In genomic region chr12:105490794-105491193, GRCm38 (mm10) we compare ENCODE assay signal across 23 mouse cellular contexts. TPM values are rescaled to one million over a fixed set of nuclear protein-coding genes. Genes with fewer than 3 reads are reported as not detected.
A peak's percentile ranks its signal among the peaks of the same experiment; 100 is the strongest.
DNase-seq lines count a peak whose midpoint lies in the region; ATAC-seq and TF ChIP-seq lines count a peak whose summit lies in the region.
"Had no signal": no experiment of that assay in that cellular context is flagged by ENCODE, and none has a peak within 500 bp of the region (broad histone marks: within the 10 kb centered on the region; RNA-seq: fewer than 3 reads in every experiment).

No protein-coding gene starts in this region.

- WGBS in liver, postnatal 0 days (ENCODE audit: insufficient replicate concordance): 39% methylated on average over 6 of the region's 6 CpGs
- WGBS in liver, embryonic 11.5 days: 61% methylated on average over 6 of the region's 6 CpGs

- no peaks in the 10 kb centered on the region for H3K27me3 ChIP-seq in liver, postnatal 0 days (ENCODE audit: insufficient read depth, low read length)
- no peaks in the 10 kb centered on the region for H3K27me3 ChIP-seq in liver, embryonic 11.5 days (replicated peaks; ENCODE audit: control insufficient read depth, insufficient read depth, low read length)
- H3K27me3 ChIP-seq: embryonic facial prominence, embryonic 13.5 days; forebrain, embryonic 12.5 days; forebrain, embryonic 15.5 days; hindbrain, embryonic 12.5 days; hindbrain, embryonic 15.5 days had no signal

- no peak overlapping the region for H3K9ac ChIP-seq in liver, postnatal 0 days (replicated peaks)
- no peak overlapping the region for H3K9ac ChIP-seq in liver, embryonic 11.5 days (ENCODE audit: low read depth, low read length)
- H3K9ac ChIP-seq: embryonic facial prominence, embryonic 13.5 days; forebrain, embryonic 12.5 days; forebrain, embryonic 15.5 days; hindbrain, embryonic 12.5 days; hindbrain, embryonic 15.5 days had no signal

- H3K4me1 ChIP-seq in liver, postnatal 0 days (ENCODE audit: insufficient read depth): no peaks in the 10 kb centered on the region
- H3K4me1 ChIP-seq in liver, embryonic 11.5 days (replicated peaks; ENCODE audit: control insufficient read depth, insufficient read depth, low read length): no peaks in the 10 kb centered on the region
- H3K4me1 ChIP-seq: embryonic facial prominence, embryonic 10.5 days; embryonic facial prominence, embryonic 13.5 days; forebrain, embryonic 12.5 days; forebrain, embryonic 15.5 days; hindbrain, embryonic 12.5 days; hindbrain, embryonic 15.5 days had no signal

- H3K27ac ChIP-seq in liver, postnatal 0 days (ENCODE audit: low read depth): peak overlapping the region; percentile 74
- H3K27ac ChIP-seq in liver, embryonic 11.5 days (ENCODE audit: low read depth, low read length): no peak overlapping the region
- H3K27ac ChIP-seq: embryonic facial prominence, embryonic 10.5 days; embryonic facial prominence, embryonic 13.5 days; forebrain, embryonic 12.5 days; forebrain, embryonic 15.5 days; hindbrain, embryonic 12.5 days; hindbrain, embryonic 15.5 days had no signal

- H3K4me3 ChIP-seq in liver, postnatal 0 days (ENCODE audit: low read depth, low read length): no peak overlapping the region
- H3K4me3 ChIP-seq in liver, embryonic 11.5 days (ENCODE audit: low read depth, low read length): no peak overlapping the region
- H3K4me3 ChIP-seq: embryonic facial prominence, embryonic 10.5 days; embryonic facial prominence, embryonic 13.5 days; erythroblast, embryonic 14.5 days; forebrain, embryonic 12.5 days; forebrain, embryonic 15.5 days; hindbrain, embryonic 12.5 days; hindbrain, embryonic 15.5 days had no signal

- no peak for TF ChIP-seq EP300 in liver, postnatal 0 days (IDR thresholded peaks at IDR 0.05; ENCODE audit: low read depth)

- ATAC-seq in liver, postnatal 0 days: peak; percentile 25; the same call in 1 of the 2 replicates
- no peak for ATAC-seq in liver, embryonic 11.5 days (replicated peaks; ENCODE audit: low FRiP score)
- ATAC-seq in common myeloid progenitor, adult 5-6 weeks (replicated peaks; ENCODE audit: low read depth, poor library complexity, severe bottlenecking): peak; percentile 77
- peak; percentile 88 for ATAC-seq in megakaryocyte progenitor cell, adult 5-6 weeks (replicated peaks; ENCODE audit: poor library complexity)
- ATAC-seq: forebrain, embryonic 15.5 days had no signal

- TF ChIP-seq CTCF in liver, postnatal 0 days (IDR thresholded peaks at IDR 0.05; ENCODE audit: low read depth): no peak

- no peaks in the 10 kb centered on the region for H3K36me3 ChIP-seq in liver, postnatal 0 days (replicated peaks; ENCODE audit: insufficient read depth, low read length)
- no peaks in the 10 kb centered on the region for H3K36me3 ChIP-seq in liver, embryonic 11.5 days (ENCODE audit: control insufficient read depth, insufficient read depth, low read length)

- no peaks in the 10 kb centered on the region for H3K9me3 ChIP-seq in liver, postnatal 0 days (ENCODE audit: low read length)
- H3K9me3 ChIP-seq in liver, embryonic 11.5 days (ENCODE audit: control insufficient read depth, low read length): no peaks in the 10 kb centered on the region
- H3K9me3 ChIP-seq: embryonic facial prominence, embryonic 10.5 days; embryonic facial prominence, embryonic 13.5 days; forebrain, embryonic 12.5 days; forebrain, embryonic 15.5 days; hindbrain, embryonic 12.5 days; hindbrain, embryonic 15.5 days had no signal

- DNase-seq in liver, postnatal 0 days: peak; percentile 42
- no peak for DNase-seq in liver, embryonic 11.5 days (ENCODE audit: low spot score)
- DNase-seq in NIH3T3 (ENCODE audit: low read depth): peak; percentile 52
- no peak for DNase-seq in ovary, adult 18-20 months (ENCODE audit: low spot score)
- no peak for DNase-seq in left cerebral cortex, adult 9 months (ENCODE audit: low spot score in 2 of 2)
- DNase-seq: adrenal gland, adult 2 months; adrenal gland, postnatal 14 days; cerebellum, adult 11 months; cerebellum, adult 2 months; cerebellum, adult 9-11 months; embryo, embryonic 11 days; gastrocnemius, postnatal 25 days had no signal

- H3K4me2 ChIP-seq in liver, postnatal 0 days (ENCODE audit: low read depth, low read length): peak overlapping the region; percentile 26; the same call in 1 of the 2 replicates
- H3K4me2 ChIP-seq in liver, embryonic 11.5 days: no peak overlapping the region
- H3K4me2 ChIP-seq: embryonic facial prominence, embryonic 13.5 days; forebrain, embryonic 12.5 days; forebrain, embryonic 15.5 days; heart, embryonic 11.5 days; hindbrain, embryonic 12.5 days; hindbrain, embryonic 15.5 days had no signal

RNA-seq across cellular contexts. Expression of gene D430019H16Rik, which starts 37.1 kb away (rescaled TPM):
- 0.05 TPM in 2 replicates for polyA plus RNA-seq in liver, postnatal 0 days (2015; fragmentation: Nextera tagmentation; extraction: Ambion mirVana)
- 0.49 and 0.93 TPM in 2 replicates for polyA plus RNA-seq in liver, embryonic 11.5 days (2014; fragmentation: Nextera tagmentation; extraction: Ambion mirVana)
- not detected in 2 replicates for total RNA-seq in common myeloid progenitor, adult 5-6 weeks (2017)
- total RNA-seq in megakaryocyte progenitor cell, adult 5-6 weeks (2015): 0.05 TPM in 1 of 2 replicates, not detected in the other
- total RNA-seq in megakaryocyte progenitor cell, adult 5-6 weeks (2017): 0.04 TPM in 1 of 2 replicates, not detected in the other
- total RNA-seq: hematopoietic stem cell, adult 5-6 weeks had no signal
- polyA plus RNA-seq: erythroblast, embryonic 14.5 days had no signal

Comparison
In these comparisons a context has a peak if more than half of its experiments do, and no peak if none do; other contexts are left out.
1. DNase-seq: peak in liver, postnatal 0 days (single experiment) and NIH3T3 (single experiment); none in liver, embryonic 11.5 days (single experiment), ovary, adult 18-20 months (single experiment) and left cerebral cortex, adult 9 months (0 of 2).